Mouse (Mus musculus) ES-Bruce4 (cell line): ENCODE results near the gene Cysrt1. TPM values are rescaled to one million over a fixed set of nuclear protein-coding genes. Genes with fewer than 3 reads are reported as not detected.
A peak's percentile ranks its signal among the peaks of the same experiment; 100 is the strongest.

Experiments used
- H3K27ac ChIP-seq: 2 replicates; pipeline ENCODE4 v1.5.1; 2012; ENCODE audit warnings: low read length, inconsistent platforms; ENCODE audit not compliant: insufficient read depth
- H3K27me3 ChIP-seq: 2 replicates; pipeline ENCODE4 v1.6.1; 2012; ENCODE audit warnings: mild to moderate bottlenecking, low read length, inconsistent platforms; ENCODE audit not compliant: control insufficient read depth, poor library complexity, insufficient read depth, severe bottlenecking
- H3K36me3 ChIP-seq: 2 replicates; pipeline ENCODE4 v1.6.1; 2012; ENCODE audit warnings: inconsistent platforms, mild to moderate bottlenecking, low read length, moderate library complexity; ENCODE audit not compliant: control insufficient read depth, poor library complexity, insufficient read depth, severe bottlenecking
- H3K4me1 ChIP-seq: one replicate; pipeline ENCODE4 v1.8.1; 2011; ENCODE audit warnings: low read length; ENCODE audit not compliant: control insufficient read depth, insufficient read depth
- H3K4me3 ChIP-seq: 2 replicates; pipeline ENCODE4 v1.5.1; 2011; ENCODE audit warnings: low read depth, mild to moderate bottlenecking, low read length
- H3K9ac ChIP-seq: 2 replicates; pipeline ENCODE4 v1.6.1; 2012; ENCODE audit warnings: low read depth, mild to moderate bottlenecking, inconsistent platforms; ENCODE audit not compliant: poor library complexity, severe bottlenecking
- H3K9me3 ChIP-seq: replicated peaks from 2 replicates; pipeline ENCODE4 v1.6.1; 2012; ENCODE audit warnings: mild to moderate bottlenecking, low read length, inconsistent platforms; ENCODE audit not compliant: control insufficient read depth, poor library complexity, insufficient read depth, severe bottlenecking
- CTCF ChIP-seq: IDR thresholded peaks from one replicate; pipeline ENCODE4 v1.8.1; 2011; ENCODE audit warnings: low read depth, low read length
- EP300 ChIP-seq: IDR thresholded peaks from 2 replicates; pipeline ENCODE4 v1.6.1; 2011; ENCODE audit warnings: low read depth, low read length; ENCODE audit not compliant: insufficient read depth
- POLR2A ChIP-seq: IDR thresholded peaks from one replicate; pipeline ENCODE4 v1.8.1; 2011; ENCODE audit warnings: low read length; ENCODE audit not compliant: insufficient read depth
- polyA plus RNA-seq: library from polyadenylated mRNA; stranded (reverse); fragments of >200 nt; gene quantifications from 2 replicates; pipeline ENCODE4 v1.2.4, GENCODE M21; 2011; ENCODE audit warnings: low read depth; ENCODE audit not compliant: missing spikeins, insufficient read depth, insufficient read length

Gene Cysrt1
- polyA plus RNA-seq, 1 experiment: not detected

DNA sequence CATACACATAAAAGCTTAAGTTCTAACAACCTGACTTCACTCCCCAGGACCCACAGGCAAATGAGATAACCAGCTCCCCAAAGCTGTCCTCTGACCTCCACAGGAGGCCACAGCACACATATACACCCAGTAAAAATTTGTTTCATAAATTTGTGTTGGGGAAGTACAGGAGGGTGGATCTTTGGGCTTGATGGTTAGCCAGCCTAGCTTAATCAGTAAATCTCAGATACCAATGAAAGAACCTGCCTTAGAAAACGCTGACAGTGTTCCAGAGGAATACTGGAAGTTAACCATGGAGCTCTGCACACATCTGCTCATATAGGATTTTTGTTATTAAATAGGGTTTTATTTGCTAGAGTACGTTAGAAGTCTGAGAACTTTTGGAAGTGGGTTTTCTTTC, 24.6 kb downstream of the Cysrt1 start:
- no peak overlapping the region for H3K4me3 ChIP-seq
- H3K27me3 ChIP-seq: no peaks in the 10 kb centered on the region
- H3K4me1 ChIP-seq: no peaks in the 10 kb centered on the region
- no peak overlapping the region for H3K27ac ChIP-seq
- no peaks in the 10 kb centered on the region for H3K9me3 ChIP-seq
- no peak overlapping the region for H3K9ac ChIP-seq
- TF ChIP-seq POLR2A (no peak), EP300 (no peak), CTCF (no peak)
- peaks cover 6% of the 10 kb centered on the region; the same call in 1 of the 2 replicates for H3K36me3 ChIP-seq

GRCm38 (mm10) chr2:25214444-25214843, 27.8 kb downstream of the Cysrt1 start, which contains the start of gene Stpg3:
Stpg3 (minus strand) TSS chr2:25214637.
- H3K27ac ChIP-seq: no peak within 1 kb of the TSS

GRCm38 (mm10) chr2:25213266-25213865, 28.9 kb downstream of the Cysrt1 start:
- H3K4me3 ChIP-seq: peak overlapping the region; percentile 73
- peak overlapping the region; percentile 46 for H3K9ac ChIP-seq
- no peaks in the 10 kb centered on the region for H3K27me3 ChIP-seq
- H3K4me1 ChIP-seq: no peaks in the 10 kb centered on the region
- no peak overlapping the region for H3K27ac ChIP-seq
- no peak for TF ChIP-seq EP300
- TF ChIP-seq POLR2A: peak; percentile 53
- H3K36me3 ChIP-seq: no peaks in the 10 kb centered on the region
- no peaks in the 10 kb centered on the region for H3K9me3 ChIP-seq

More at GRCm38 (mm10) chr2:25214444-25214843, 27.8 kb downstream of the Cysrt1 start, which contains the start of gene Stpg3:
- Histone ChIP-seq H3K4me3 (peak within 1 kb of the TSS; percentile 73), H3K9ac (peak within 1 kb of the TSS; percentile 46), H3K36me3 (no peaks in the 10 kb centered on the region), H3K9me3 (no peaks in the 10 kb centered on the region), H3K27me3 (no peaks in the 10 kb centered on the region), H3K4me1 (no peaks in the 10 kb centered on the region)
- TF ChIP-seq POLR2A (no peak), CTCF (no peak), EP300 (no peak)

GRCm38 (mm10) chr2:25211121-25211670, 31.1 kb downstream of the Cysrt1 start, which contains the start of gene Nelfb:
Nelfb (minus strand) TSS chr2:25211489.
- H3K27ac ChIP-seq: no peak within 1 kb of the TSS
- H3K9me3 ChIP-seq: no peaks in the 10 kb centered on the region
- peak within 1 kb of the TSS; percentile 70 for H3K9ac ChIP-seq

DNA sequence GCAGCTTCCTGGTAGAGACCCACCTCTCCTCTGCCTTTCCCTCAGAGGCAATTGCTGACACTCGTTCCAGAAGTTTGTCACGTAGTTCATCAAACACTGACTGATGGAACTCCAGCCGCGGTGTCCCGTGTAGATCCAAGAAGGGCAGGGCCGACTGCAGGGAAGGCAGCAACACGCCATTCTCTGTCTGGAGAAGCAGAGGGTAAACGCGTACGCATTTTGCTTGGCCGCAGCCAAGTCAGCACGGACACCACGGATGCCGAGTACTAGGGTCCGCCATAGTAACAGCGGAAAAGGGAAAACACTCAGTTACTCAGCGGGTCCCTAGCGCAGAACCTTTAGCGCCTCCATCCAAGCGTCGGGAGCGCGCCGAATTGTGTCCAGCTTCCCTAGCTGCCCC, 31.6 kb downstream of the Cysrt1 start:
- peak overlapping the region; percentile 89 for H3K4me3 ChIP-seq
- no peaks in the 10 kb centered on the region for H3K9me3 ChIP-seq
- no peaks in the 10 kb centered on the region for H3K36me3 ChIP-seq
- peak overlapping the region; percentile 70 for H3K9ac ChIP-seq
- TF ChIP-seq POLR2A (no peak), EP300 (no peak), CTCF (no peak)
- no peaks in the 10 kb centered on the region for H3K4me1 ChIP-seq
- H3K27ac ChIP-seq: no peak overlapping the region
- no peaks in the 10 kb centered on the region for H3K27me3 ChIP-seq

More at GRCm38 (mm10) chr2:25211121-25211670, 31.1 kb downstream of the Cysrt1 start, which contains the start of gene Nelfb:
- Histone ChIP-seq H3K4me1 (no peaks in the 10 kb centered on the region), H3K4me3 (peak within 1 kb of the TSS; percentile 89), H3K27me3 (no peaks in the 10 kb centered on the region), H3K36me3 (no peaks in the 10 kb centered on the region)
- TF ChIP-seq POLR2A (peak; percentile 43), CTCF (no peak), EP300 (no peak)

DNA sequence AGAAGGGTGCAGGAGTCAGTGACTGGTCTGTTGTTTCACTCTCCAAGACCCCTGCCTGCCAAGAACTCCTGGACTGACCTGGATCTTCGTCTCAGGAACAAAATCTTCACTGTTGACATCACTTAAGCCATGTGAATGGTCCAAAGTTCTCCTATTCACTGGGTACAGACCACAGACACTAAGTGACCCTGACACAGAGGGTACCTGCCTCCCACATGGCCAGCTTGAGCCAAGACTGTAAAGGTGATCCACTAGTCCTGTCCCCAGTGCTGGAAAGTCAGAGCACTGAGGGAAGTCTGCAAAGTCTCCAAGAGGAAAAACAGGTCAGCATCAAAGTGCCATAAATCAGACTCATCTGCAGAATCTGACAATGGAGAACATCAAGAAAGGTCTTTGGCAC, 34.7 kb downstream of the Cysrt1 start:
- H3K27me3 ChIP-seq: no peaks in the 10 kb centered on the region
- H3K9ac ChIP-seq: no peak overlapping the region
- H3K36me3 ChIP-seq: peaks cover 15% of the 10 kb centered on the region
- no peak overlapping the region for H3K4me3 ChIP-seq
- no peak overlapping the region for H3K27ac ChIP-seq
- TF ChIP-seq POLR2A (no peak), EP300 (no peak), CTCF (no peak)
- H3K4me1 ChIP-seq: no peaks in the 10 kb centered on the region
- no peaks in the 10 kb centered on the region for H3K9me3 ChIP-seq
